Mouse (Mus musculus) megakaryocyte, embryonic 14.5 days (primary cell): ENCODE results near the gene Hoxd12.

Experiments
- FLI1 ChIP-seq: IDR thresholded peaks from 2 replicates; pipeline ENCODE4 v1.6.1; 2012; ENCODE audit warnings: low read length, inconsistent platforms, mixed read lengths
- GATA1 ChIP-seq: IDR thresholded peaks from 3 replicates; pipeline ENCODE4 v1.6.1; 2012; ENCODE audit warnings: mixed read lengths, low read length, inconsistent platforms, borderline replicate concordance

GRCm38 (mm10) chr2:74677106-74677505, 2.3 kb downstream of the Hoxd12 start:
- TF ChIP-seq GATA1 (no peak), FLI1 (no peak)
